Mouse (Mus musculus): ENCODE data around the gene Men1. TPM values are rescaled to one million over a fixed set of nuclear protein-coding genes. Genes with fewer than 3 reads are reported as not detected.

Men1 gene
- polyA plus RNA-seq, 1 experiment from 2014 or later = 54.6 TPM

DNA sequence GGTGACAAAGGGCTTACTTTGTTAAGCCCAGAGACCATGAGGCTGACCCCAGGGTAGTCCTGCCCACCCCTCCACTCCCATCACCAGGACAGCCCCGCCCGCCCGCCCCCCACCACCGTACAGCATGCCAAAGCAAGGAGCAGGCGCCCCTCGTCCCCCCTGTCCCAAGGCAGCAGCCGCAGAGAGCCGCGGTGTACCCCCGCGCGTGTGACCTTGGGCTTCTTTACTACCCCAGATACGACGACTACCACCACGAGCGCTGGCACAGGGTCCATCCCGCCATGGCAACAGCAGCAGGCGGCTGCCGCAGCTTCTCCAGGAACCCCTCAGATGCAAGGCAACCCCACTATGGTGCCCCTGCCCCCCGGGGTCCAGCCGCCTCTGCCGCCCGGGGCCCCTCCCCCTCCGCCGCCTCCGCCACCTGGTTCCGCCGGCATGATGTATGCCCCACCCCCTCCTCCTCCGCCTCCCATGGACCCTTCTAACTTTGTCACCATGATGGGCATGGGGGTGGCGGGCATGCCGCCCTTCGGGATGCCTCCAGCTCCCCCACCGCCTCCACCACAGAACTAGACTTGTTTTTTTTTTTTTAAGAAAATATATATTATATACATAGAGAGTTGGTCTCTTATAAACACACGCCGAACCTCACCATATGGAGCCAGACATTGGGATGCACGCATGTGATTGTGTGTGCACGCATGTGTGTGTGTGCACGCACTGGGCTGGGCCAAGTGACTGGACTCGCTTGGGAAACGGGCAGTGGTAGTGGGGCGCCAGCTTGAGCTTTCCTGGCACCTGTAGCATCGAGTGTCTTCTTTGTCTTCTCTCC lies 40.9 kb downstream of the Men1 start:
- no peak for TF ChIP-seq CTCF (IDR thresholded peaks at IDR 0.05; ENCODE audit: low read depth)
- DNase-seq (ENCODE audit: low spot score) (no peak), ATAC-seq (replicated peaks; ENCODE audit: low FRiP score, low read depth) (no peak; the same call in 1 of the 2 replicates)
- no peaks in the 10 kb centered on the region for H3K4me1 ChIP-seq (replicated peaks; ENCODE audit: insufficient read depth, low read length)
- no peak overlapping the region for H3K27ac ChIP-seq
- no peak overlapping the region for H3K9ac ChIP-seq (ENCODE audit: low read depth, low read length)
- no peaks in the 10 kb centered on the region for H3K9me3 ChIP-seq (replicated peaks; ENCODE audit: low read length)
- no peaks in the 10 kb centered on the region for H3K27me3 ChIP-seq (ENCODE audit: insufficient read depth, low read length)
- no peak overlapping the region for H3K4me3 ChIP-seq (replicated peaks; ENCODE audit: low read depth, low read length)
- 91% methylated on average over 36 of the region's 42 CpGs for WGBS
- peaks cover 67% of the 10 kb centered on the region for H3K36me3 ChIP-seq (ENCODE audit: insufficient read depth, low read length)
- no peak overlapping the region for H3K4me2 ChIP-seq (ENCODE audit: low read length)

GRCm38 (mm10) chr19:6376255-6376564 lies 41.4 kb downstream of the Men1 start:
- peak; percentile 71 for TF ChIP-seq CTCF (IDR thresholded peaks at IDR 0.05; ENCODE audit: low read depth)
- Histone ChIP-seq H3K4me2 (ENCODE audit: low read length) (no peak overlapping the region), H3K27me3 (ENCODE audit: insufficient read depth, low read length) (no peaks in the 10 kb centered on the region), H3K27ac (no peak overlapping the region), H3K4me3 (replicated peaks; ENCODE audit: low read depth, low read length) (no peak overlapping the region), H3K9me3 (replicated peaks; ENCODE audit: low read length) (no peaks in the 10 kb centered on the region), H3K4me1 (replicated peaks; ENCODE audit: insufficient read depth, low read length) (no peaks in the 10 kb centered on the region), H3K36me3 (ENCODE audit: insufficient read depth, low read length) (peaks cover 61% of the 10 kb centered on the region), H3K9ac (ENCODE audit: low read depth, low read length) (no peak overlapping the region)
- ATAC-seq (replicated peaks; ENCODE audit: low FRiP score, low read depth) (no peak), DNase-seq (ENCODE audit: low spot score) (peak; percentile 55)
- 76% methylated on average over 14 of the region's 14 CpGs for WGBS

DNA sequence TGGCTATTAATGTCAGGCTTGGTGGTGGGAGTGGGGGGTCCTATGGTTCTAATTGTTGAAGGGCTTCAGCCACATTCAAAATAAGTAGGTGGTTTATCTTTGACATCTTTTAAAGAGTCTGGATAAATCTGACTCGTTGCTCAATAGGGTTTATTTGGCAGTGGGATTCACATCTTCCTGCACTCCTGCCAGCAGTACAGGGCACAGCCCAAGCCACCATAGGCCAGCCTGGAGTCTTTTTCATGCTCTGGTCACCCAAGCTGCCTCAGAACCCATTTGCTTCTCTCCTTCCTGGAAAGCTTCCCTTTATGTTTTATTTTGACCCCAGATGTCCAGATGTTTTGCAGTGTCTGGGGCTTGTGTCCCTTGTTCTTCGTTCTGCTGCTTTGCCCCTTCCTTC lies 41.9 kb downstream of the Men1 start:
- Histone ChIP-seq H3K4me2 (ENCODE audit: low read length) (no peak overlapping the region), H3K27me3 (ENCODE audit: insufficient read depth, low read length) (no peaks in the 10 kb centered on the region), H3K4me1 (replicated peaks; ENCODE audit: insufficient read depth, low read length) (no peaks in the 10 kb centered on the region), H3K4me3 (replicated peaks; ENCODE audit: low read depth, low read length) (no peak overlapping the region), H3K9ac (ENCODE audit: low read depth, low read length) (no peak overlapping the region), H3K36me3 (ENCODE audit: insufficient read depth, low read length) (peaks cover 58% of the 10 kb centered on the region), H3K9me3 (replicated peaks; ENCODE audit: low read length) (no peaks in the 10 kb centered on the region), H3K27ac (no peak overlapping the region)
- WGBS = 78% methylated on average over 2 of the region's 2 CpGs
- DNase-seq (ENCODE audit: low spot score) (no peak), ATAC-seq (replicated peaks; ENCODE audit: low FRiP score, low read depth) (no peak)
- no peak for TF ChIP-seq CTCF (IDR thresholded peaks at IDR 0.05; ENCODE audit: low read depth)

- Histone ChIP-seq H3K27me3 (ENCODE audit: insufficient read depth, low read length) (no peaks in the 10 kb centered on the region), H3K4me2 (ENCODE audit: low read length) (no peak overlapping the region), H3K36me3 (ENCODE audit: insufficient read depth, low read length) (peaks cover 49% of the 10 kb centered on the region), H3K4me3 (replicated peaks; ENCODE audit: low read depth, low read length) (no peak overlapping the region), H3K9ac (ENCODE audit: low read depth, low read length) (no peak overlapping the region), H3K9me3 (replicated peaks; ENCODE audit: low read length) (no peaks in the 10 kb centered on the region), H3K27ac (peak overlapping the region; percentile 13; the same call in 1 of the 2 replicates), H3K4me1 (replicated peaks; ENCODE audit: insufficient read depth, low read length) (no peaks in the 10 kb centered on the region)
- DNase-seq (ENCODE audit: low spot score) (no peak), ATAC-seq (replicated peaks; ENCODE audit: low FRiP score, low read depth) (no peak)
- 76% methylated on average over 11 of the region's 11 CpGs for WGBS
- no peak for TF ChIP-seq CTCF (IDR thresholded peaks at IDR 0.05; ENCODE audit: low read depth)
Observed at GRCm38 (mm10) chr19:6377327-6378040, 42.7 kb downstream of the Men1 start.

DNA sequence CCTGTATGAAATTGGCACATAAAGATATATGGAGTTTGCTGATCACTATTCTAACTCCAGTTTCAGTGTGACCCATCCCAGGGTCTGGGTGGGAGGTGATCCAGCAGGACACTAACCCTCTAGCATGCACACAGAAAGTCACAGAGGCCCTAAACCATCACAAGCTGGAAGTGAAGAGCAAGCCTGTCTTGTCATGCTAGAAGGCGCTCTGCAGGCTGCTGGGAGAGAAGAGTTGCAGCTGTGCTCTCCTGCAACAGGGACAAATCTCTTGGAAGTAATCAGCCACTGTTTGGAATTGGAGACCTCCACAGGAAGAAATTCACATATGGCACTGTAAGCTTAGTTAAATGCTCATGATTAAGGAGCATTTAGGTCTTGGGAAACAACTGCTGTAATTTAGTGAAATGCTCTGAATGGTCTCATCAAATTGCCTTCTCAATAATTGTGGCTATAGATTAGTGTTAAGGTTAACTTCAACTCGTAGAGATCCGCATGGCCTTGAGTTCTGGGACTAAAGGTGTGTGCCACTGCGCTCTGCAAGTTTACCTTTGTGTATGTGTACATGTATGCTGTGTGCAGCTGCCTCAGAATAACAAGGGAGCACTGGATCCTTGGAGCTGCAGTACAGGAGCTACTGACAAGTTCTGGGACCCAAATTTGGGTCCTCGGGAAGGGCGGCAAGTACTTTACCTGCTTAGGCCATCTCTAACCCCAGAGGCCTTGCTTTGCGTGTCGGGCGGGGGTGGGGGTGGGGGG lies 45.8 kb downstream of the Men1 start:
- WGBS = 91% methylated on average over 9 of the region's 9 CpGs
- no peak overlapping the region for H3K4me3 ChIP-seq (replicated peaks; ENCODE audit: low read depth, low read length)
- H3K9ac ChIP-seq (ENCODE audit: low read depth, low read length) = no peak overlapping the region
- no peak overlapping the region for H3K4me2 ChIP-seq (ENCODE audit: low read length)
- H3K9me3 ChIP-seq (replicated peaks; ENCODE audit: low read length) = no peaks in the 10 kb centered on the region
- H3K27me3 ChIP-seq (ENCODE audit: insufficient read depth, low read length) = no peaks in the 10 kb centered on the region
- DNase-seq (ENCODE audit: low spot score) (peak; percentile 47), ATAC-seq (replicated peaks; ENCODE audit: low FRiP score, low read depth) (no peak)
- H3K4me1 ChIP-seq (replicated peaks; ENCODE audit: insufficient read depth, low read length) = peaks cover 28% of the 10 kb centered on the region
- no peak overlapping the region for H3K27ac ChIP-seq
- H3K36me3 ChIP-seq (ENCODE audit: insufficient read depth, low read length) = peaks cover 19% of the 10 kb centered on the region
- TF ChIP-seq CTCF (IDR thresholded peaks at IDR 0.05; ENCODE audit: low read depth) = no peak

DNA sequence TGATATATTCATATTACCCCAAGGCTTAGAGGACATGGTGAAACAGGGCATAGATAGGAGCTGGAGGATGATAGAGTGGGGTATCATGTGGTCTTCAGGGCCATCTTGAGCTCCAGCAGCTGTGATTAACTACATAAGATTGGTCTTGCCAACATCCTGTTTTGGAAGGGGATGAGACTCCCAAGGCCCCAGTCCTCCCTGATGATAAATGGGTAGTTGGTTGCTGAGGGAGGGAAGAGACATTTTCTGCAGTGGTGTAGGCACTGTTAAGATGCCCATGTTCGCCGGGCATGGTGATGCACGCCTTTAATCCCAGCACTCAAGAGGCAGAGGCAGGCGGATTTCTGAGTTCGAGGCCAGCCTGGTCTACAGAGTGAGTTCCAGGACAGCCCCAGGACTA lies 46.5 kb downstream of the Men1 start:
- DNase-seq (ENCODE audit: low spot score) (no peak), ATAC-seq (replicated peaks; ENCODE audit: low FRiP score, low read depth) (no peak)
- no peaks in the 10 kb centered on the region for H3K27me3 ChIP-seq (ENCODE audit: insufficient read depth, low read length)
- H3K4me1 ChIP-seq (replicated peaks; ENCODE audit: insufficient read depth, low read length) = peaks cover 35% of the 10 kb centered on the region
- H3K4me2 ChIP-seq (ENCODE audit: low read length) = no peak overlapping the region
- no peak overlapping the region for H3K9ac ChIP-seq (ENCODE audit: low read depth, low read length)
- H3K36me3 ChIP-seq (ENCODE audit: insufficient read depth, low read length) = peaks cover 13% of the 10 kb centered on the region
- TF ChIP-seq CTCF (IDR thresholded peaks at IDR 0.05; ENCODE audit: low read depth) = no peak
- no peak overlapping the region for H3K27ac ChIP-seq
- WGBS = 94% methylated on average over 5 of the region's 5 CpGs
- no peak overlapping the region for H3K4me3 ChIP-seq (replicated peaks; ENCODE audit: low read depth, low read length)
- H3K9me3 ChIP-seq (replicated peaks; ENCODE audit: low read length) = no peaks in the 10 kb centered on the region

Data from kidney, postnatal 0 days (tissue).